Mouse (Mus musculus) limb, embryonic 11.5 days (tissue): Measurements from ENCODE around the gene Nfe2l1. TPM values are rescaled to one million over a fixed set of nuclear protein-coding genes. Genes with fewer than 3 reads are reported as not detected.
"Not testable (repeated sequence)": the region's sequence is repeated elsewhere in the genome, so short reads cannot be mapped to it uniquely, and the experiment has no call there.

Experiments
- ATAC-seq: fragments of 200-750 bp; cut with Nextera tagmentation; 2 replicates; pipeline ENCODE4 v1.8.0; 2017; ENCODE audit warnings: low read depth; ENCODE audit not compliant: insufficient number of reproducible peaks, low FRiP score, low TSS enrichment
- DNase-seq: peaks from one replicate; pipeline ENCODE4 v3.0.0-alpha.2; 2015; ENCODE audit warnings: low spot score
- H3K27ac ChIP-seq: fragments of 300-500 bp; sonication (generic); replicated peaks from 2 replicates; pipeline ENCODE4 v1.5.1; 2014; ENCODE audit warnings: low read depth, mild to moderate bottlenecking, low read length
- H3K27me3 ChIP-seq: fragments of 300-500 bp; sonication (generic); 2 replicates; pipeline ENCODE4 v1.6.1; 2014; ENCODE audit warnings: mild to moderate bottlenecking, low read length, mixed read lengths; ENCODE audit not compliant: control insufficient read depth, insufficient read depth
- H3K36me3 ChIP-seq: fragments of 300-500 bp; sonication (generic); 2 replicates; pipeline ENCODE4 v1.6.1; 2014; ENCODE audit warnings: mild to moderate bottlenecking, low read length, moderate library complexity, mixed read lengths; ENCODE audit not compliant: control insufficient read depth, insufficient read depth
- H3K4me1 ChIP-seq: fragments of 300-500 bp; sonication (generic); 2 replicates; pipeline ENCODE4 v1.6.1; 2014; ENCODE audit warnings: low read length, mixed read lengths; ENCODE audit not compliant: control insufficient read depth, insufficient read depth
- H3K4me2 ChIP-seq: fragments of 300-500 bp; sonication (generic); 2 replicates; pipeline ENCODE4 v1.6.1; 2014; ENCODE audit warnings: low read depth, mild to moderate bottlenecking, moderate library complexity; ENCODE audit not compliant: severe bottlenecking
- H3K4me3 ChIP-seq: fragments of 300-500 bp; sonication (generic); 2 replicates; pipeline ENCODE4 v1.5.1; 2014; ENCODE audit warnings: low read depth, low read length
- H3K9ac ChIP-seq: fragments of 300-500 bp; sonication (generic); 2 replicates; pipeline ENCODE4 v1.6.1; 2014; ENCODE audit warnings: mild to moderate bottlenecking, low read length
- H3K9me3 ChIP-seq: fragments of 300-500 bp; sonication (generic); 2 replicates; pipeline ENCODE4 v1.6.1; 2016; ENCODE audit warnings: low read length; ENCODE audit not compliant: control insufficient read depth
- WGBS: fragments of 180-500 bp; shearing (Covaris S2); extraction: QIAGEN DNeasy Blood & Tissue Kit; methylation state at CpG from one replicate; pipeline ENCODE4 v1.1.7; 2014; 5-methylcytosine and 5-hydroxymethylcytosine counted together
- polyA plus RNA-seq: library from polyadenylated mRNA; unstranded; fragments of >200 nt; fragmentation: Nextera tagmentation; extraction: Ambion mirVana; gene quantifications from 2 replicates; pipeline ENCODE4 v1.2.1, GENCODE M21; 2014

The Nfe2l1 gene
- polyA plus RNA-seq, 1 experiment from 2014 or later, result 30.1 TPM

- Histone ChIP-seq H3K9ac (no peak overlapping the region), H3K4me3 (no peak overlapping the region), H3K27ac (no peak overlapping the region), H3K36me3 (peaks cover 40% of the 10 kb centered on the region), H3K4me2 (no peak overlapping the region), H3K27me3 (no peaks in the 10 kb centered on the region), H3K4me1 (no peaks in the 10 kb centered on the region), H3K9me3 (no peaks in the 10 kb centered on the region)
- WGBS, result 89% methylated on average over 4 of the region's 4 CpGs
- ATAC-seq (no peak), DNase-seq (no peak)
Measured at GRCm38 (mm10) chr11:96813455-96813854, 16.3 kb downstream of the Nfe2l1 start.

- not testable (repeated sequence) for DNase-seq, ATAC-seq
Measured at GRCm38 (mm10) chr11:96811188-96811587, 18.6 kb downstream of the Nfe2l1 start.

GRCm38 (mm10) chr11:96809562-96810235 is 20.1 kb downstream of the Nfe2l1 start:
- H3K4me3 ChIP-seq, result no peak overlapping the region
- no peaks in the 10 kb centered on the region for H3K9me3 ChIP-seq
- ATAC-seq (no peak), DNase-seq (no peak)
- no peak overlapping the region for H3K4me2 ChIP-seq
- peaks cover 30% of the 10 kb centered on the region; the same call in 1 of the 2 replicates for H3K36me3 ChIP-seq
- H3K4me1 ChIP-seq, result no peaks in the 10 kb centered on the region
- H3K9ac ChIP-seq, result no peak overlapping the region
- H3K27me3 ChIP-seq, result no peaks in the 10 kb centered on the region
- no peak overlapping the region for H3K27ac ChIP-seq
- 94% methylated on average over 6 of the region's 6 CpGs for WGBS

More at GRCm38 (mm10) chr11:96811188-96811587, 18.6 kb downstream of the Nfe2l1 start:
- not testable (repeated sequence) for H3K27ac ChIP-seq, H3K4me2 ChIP-seq, H3K4me1 ChIP-seq, H3K9ac ChIP-seq, H3K9me3 ChIP-seq, H3K27me3 ChIP-seq, H3K4me3 ChIP-seq
- WGBS, result 75% methylated on average over 1 of the region's 1 CpGs
- peaks cover 30% of the 10 kb centered on the region; the same call in 1 of the 2 replicates for H3K36me3 ChIP-seq

- H3K4me2 ChIP-seq, result no peak overlapping the region
- no peaks in the 10 kb centered on the region for H3K27me3 ChIP-seq
- 64% methylated on average over 1 of the region's 1 CpGs for WGBS
- no peaks in the 10 kb centered on the region for H3K4me1 ChIP-seq
- H3K4me3 ChIP-seq, result no peak overlapping the region
- no peak overlapping the region for H3K9ac ChIP-seq
- ATAC-seq (no peak), DNase-seq (no peak)
- H3K9me3 ChIP-seq, result no peaks in the 10 kb centered on the region
- no peak overlapping the region for H3K27ac ChIP-seq
- peaks cover 30% of the 10 kb centered on the region; the same call in 1 of the 2 replicates for H3K36me3 ChIP-seq
Measured at GRCm38 (mm10) chr11:96808066-96808465, 21.7 kb downstream of the Nfe2l1 start.

- peaks cover 27% of the 10 kb centered on the region; the same call in 1 of the 2 replicates for H3K36me3 ChIP-seq
- no peaks in the 10 kb centered on the region for H3K4me1 ChIP-seq
Measured at GRCm38 (mm10) chr11:96805606-96806005, 24.2 kb downstream of the Nfe2l1 start.

GRCm38 (mm10) chr11:96799511-96799910 is 30.3 kb downstream of the Nfe2l1 start:
- Histone ChIP-seq H3K4me1 (no peaks in the 10 kb centered on the region), H3K27ac (no peak overlapping the region), H3K36me3 (peaks cover 9% of the 10 kb centered on the region; the same call in 1 of the 2 replicates), H3K4me3 (no peak overlapping the region), H3K9ac (no peak overlapping the region), H3K4me2 (no peak overlapping the region), H3K9me3 (no peaks in the 10 kb centered on the region), H3K27me3 (no peaks in the 10 kb centered on the region)
- DNase-seq (no peak), ATAC-seq (no peak)
- 90% methylated on average over 2 of the region's 2 CpGs for WGBS

More at GRCm38 (mm10) chr11:96805606-96806005, 24.2 kb downstream of the Nfe2l1 start:
- no peak for ATAC-seq
- no peaks in the 10 kb centered on the region for H3K27me3 ChIP-seq
- H3K27ac ChIP-seq, result no peak overlapping the region
- no peaks in the 10 kb centered on the region for H3K9me3 ChIP-seq
- H3K4me3 ChIP-seq, result no peak overlapping the region
- no peak overlapping the region for H3K9ac ChIP-seq
- DNase-seq, result no peak
- H3K4me2 ChIP-seq, result no peak overlapping the region
- WGBS, result 95% methylated on average over 5 of the region's 5 CpGs

- Histone ChIP-seq H3K36me3 (peaks cover 2% of the 10 kb centered on the region; the same call in 1 of the 2 replicates), H3K4me3 (no peak overlapping the region), H3K4me1 (0 out of 2 replicates have a peak, but pooled peaks cover 2% of the 10 kb centered on the region), H3K27ac (no peak overlapping the region), H3K4me2 (no peak overlapping the region), H3K9ac (no peak overlapping the region), H3K9me3 (no peaks in the 10 kb centered on the region), H3K27me3 (no peaks in the 10 kb centered on the region)
- DNase-seq (no peak), ATAC-seq (no peak)
- 78% methylated on average over 1 of the region's 1 CpGs for WGBS
Measured at GRCm38 (mm10) chr11:96796586-96796985, 33.2 kb downstream of the Nfe2l1 start.

- Histone ChIP-seq H3K4me1 (0 out of 2 replicates have a peak, but pooled peaks cover 2% of the 10 kb centered on the region), H3K27me3 (no peaks in the 10 kb centered on the region), H3K9me3 (no peaks in the 10 kb centered on the region), H3K4me2 (no peak overlapping the region), H3K4me3 (no peak overlapping the region), H3K36me3 (peaks cover 2% of the 10 kb centered on the region; the same call in 1 of the 2 replicates), H3K27ac (no peak overlapping the region), H3K9ac (no peak overlapping the region)
- DNase-seq (no peak), ATAC-seq (no peak)
- 96% methylated on average over 2 of the region's 2 CpGs for WGBS
Measured at GRCm38 (mm10) chr11:96796081-96796480, 33.7 kb downstream of the Nfe2l1 start.
